Mouse (Mus musculus): ENCODE data around the gene Fcrlb.
A peak's percentile ranks its signal among the peaks of the same experiment; 100 is the strongest.

Fcrlb gene

DNA sequence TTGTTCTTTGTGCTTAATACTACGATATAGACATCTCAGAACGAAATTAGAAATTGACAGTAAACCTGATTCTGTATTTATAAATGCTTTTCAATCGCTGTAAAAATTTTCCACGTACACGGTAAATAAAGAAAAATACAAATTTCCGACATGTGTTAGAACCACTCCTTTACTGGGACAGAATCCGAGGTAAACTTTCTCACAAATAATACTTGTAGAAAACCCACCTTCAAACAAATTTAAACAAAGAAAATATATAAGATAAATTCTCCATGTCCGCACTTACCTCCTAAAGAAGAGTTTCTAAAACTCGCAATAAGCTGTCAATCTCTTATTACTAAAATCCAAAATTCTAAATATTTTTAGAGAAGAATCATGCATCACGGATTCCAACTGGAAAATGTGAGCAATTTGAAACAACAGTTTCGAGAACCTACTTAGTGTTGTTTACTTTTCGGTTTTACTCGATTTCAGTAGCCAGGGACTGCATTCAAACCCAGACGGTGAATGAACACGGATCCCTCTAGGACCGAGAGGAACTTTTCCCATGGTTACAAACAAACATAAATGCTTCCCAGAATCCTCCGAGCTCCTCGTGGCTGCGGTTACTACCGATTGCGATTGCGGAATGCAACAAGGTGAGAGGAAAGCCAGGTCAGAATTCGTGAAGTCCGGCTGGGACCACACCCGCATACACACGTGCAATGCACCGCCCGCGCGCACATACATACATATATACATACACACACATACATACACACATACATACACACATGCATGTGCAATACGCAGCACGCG lies 44.4 kb downstream of the Fcrlb start:
- peak; percentile 53 to 63 for DNase-seq

DNA sequence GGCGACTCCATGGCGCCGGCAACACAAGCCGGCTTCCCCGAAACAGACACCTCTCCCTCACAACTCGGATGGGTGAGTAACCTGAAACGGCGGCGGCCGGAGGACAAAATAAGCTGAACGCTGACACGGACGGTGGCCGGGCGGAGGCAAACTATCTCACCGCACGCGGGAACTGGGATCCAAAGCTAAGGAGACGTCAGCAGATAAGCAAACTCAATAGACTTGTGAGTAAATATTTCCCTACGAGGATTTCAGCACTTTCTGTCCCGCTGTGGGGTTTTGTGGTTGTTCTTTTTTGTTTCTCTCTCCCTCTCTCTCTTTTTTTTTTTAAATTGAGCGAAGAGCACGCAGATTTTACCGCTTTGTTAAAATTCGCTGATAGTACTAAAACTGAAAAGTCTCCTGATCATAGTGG lies 45.0 kb downstream of the Fcrlb start, which contains the start of gene Atf6:
Gene Atf6, minus strand, starts transcription at position 81 of the 415 bp plus-strand sequence.
- peak; percentile 96 to 97 for DNase-seq

DNA sequence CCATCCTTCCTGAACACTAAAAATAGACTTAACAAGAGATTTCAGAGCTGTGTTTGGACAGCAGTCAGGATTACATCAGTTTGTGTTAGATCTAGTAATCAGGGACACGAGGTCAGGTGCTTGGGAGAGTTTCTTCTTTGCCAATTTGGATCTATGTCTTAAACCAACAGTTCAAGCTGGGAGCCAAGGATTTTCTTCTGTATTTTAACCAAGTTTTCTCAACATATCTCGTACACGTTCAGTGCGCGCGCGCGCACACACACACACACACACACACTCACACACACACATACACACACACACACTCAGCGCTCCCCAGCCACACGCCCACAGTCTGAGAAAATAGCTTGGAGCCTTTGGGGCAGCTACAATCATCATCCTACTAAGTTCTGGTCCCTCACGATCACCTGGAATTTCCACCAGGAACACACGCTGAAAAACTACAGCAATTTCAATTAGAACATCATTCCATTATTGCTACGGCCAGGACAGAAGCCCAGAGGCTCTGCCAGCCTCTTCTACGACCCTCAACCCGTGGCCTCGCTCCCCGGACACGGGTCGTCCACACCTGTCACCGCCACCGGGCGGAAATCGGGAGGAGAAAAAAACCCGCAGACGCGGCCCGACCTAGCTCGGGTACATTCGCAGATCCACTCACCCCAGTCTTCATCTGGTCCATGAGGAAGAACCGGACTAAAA lies 45.6 kb downstream of the Fcrlb start:
- DNase-seq = peak in 1 of 2 experiments; percentile 30

DNA sequence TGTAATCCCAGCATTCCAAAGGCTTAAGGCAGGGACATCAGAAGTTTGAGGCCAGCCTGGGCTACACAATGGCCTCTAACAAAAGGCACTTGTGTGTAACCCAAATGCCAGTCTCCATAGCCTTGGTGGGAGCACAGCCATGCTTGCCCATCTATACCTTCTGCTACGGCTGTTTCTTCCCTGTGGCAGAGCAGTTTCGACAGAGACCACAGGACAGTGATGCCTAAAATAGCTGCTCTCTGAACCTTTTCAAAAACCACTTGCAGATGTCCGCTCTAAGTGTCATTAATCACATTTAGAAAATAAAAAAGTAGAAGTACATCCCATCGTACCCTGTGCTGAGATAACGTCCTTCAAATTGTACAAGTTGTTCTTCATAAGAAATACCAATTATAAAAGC lies 47.3 kb downstream of the Fcrlb start:
- DNase-seq = no peak

DNA sequence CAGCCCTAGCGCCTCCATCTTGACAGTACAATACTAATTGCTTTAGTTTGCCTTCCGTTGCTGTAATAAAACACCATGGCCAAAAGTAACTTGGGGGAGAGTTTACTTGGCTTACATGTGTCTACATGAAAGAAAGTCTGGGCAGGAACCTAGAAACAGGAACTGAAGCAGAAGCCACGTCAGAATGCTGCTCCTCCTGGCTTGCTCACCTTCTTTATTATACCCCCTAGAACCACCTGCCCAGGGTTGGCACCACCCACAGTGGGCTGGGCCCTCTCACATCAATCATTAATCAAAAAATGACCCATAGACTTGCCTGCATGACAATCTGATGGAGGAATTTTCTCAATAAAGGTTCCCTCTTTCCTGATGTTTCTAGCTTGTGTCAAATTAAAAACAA lies 48.0 kb downstream of the Fcrlb start:
- DNase-seq = peak; percentile 40 to 52

DNA sequence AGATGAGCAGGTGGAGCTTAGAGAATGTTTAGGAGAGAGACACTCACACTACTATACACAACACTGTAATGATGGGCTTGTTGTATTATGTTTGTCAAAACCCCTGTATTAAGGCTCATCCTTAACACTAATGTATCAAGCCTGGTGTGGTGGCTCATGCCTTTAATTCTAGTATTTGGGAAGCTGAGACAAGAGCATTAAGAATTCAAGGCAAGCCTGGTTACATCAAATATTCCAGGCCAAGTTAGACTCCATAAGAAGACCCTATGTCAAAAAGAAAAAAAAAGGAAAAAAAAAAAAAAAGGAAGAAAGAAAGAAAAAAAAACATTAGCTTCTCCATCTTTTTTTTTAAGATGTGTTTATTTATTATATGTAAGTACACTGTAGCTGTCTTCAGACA lies 48.5 kb downstream of the Fcrlb start:
- no peak for DNase-seq

DNA sequence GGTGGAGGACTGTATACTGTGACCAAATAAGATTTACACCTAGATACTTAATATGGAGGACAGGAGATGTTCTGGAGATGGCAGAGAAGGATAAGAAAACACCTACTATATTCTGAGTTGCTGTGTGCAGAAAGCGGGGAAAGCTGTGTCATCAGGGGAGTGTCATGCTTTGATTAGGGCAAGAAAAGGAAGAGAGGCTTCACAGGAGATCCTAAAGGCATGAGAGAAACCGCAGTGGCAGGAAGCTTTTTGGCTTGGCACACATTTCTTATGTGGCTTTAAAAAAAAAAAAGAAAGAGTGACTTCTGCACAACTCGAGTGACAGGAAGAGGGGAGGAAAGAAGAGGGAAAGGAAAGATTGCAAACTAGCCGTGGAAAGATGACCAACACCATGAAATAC lies 49.7 kb downstream of the Fcrlb start:
- DNase-seq = no peak

DNA sequence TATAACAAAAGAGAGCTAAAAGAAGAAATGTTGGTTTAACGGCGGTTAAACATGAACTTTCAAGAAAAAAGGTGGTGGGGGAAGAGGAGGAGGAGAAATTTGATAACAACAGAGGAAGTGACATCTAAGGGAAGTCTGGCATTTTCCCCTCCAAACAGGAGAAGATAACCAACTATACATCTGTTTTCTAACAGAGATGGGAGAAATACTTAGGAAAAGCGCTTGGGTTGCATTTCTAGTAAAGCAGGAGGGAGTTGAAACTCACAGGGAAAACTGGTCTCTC lies 50.4 kb downstream of the Fcrlb start:
- no peak for DNase-seq

DNA sequence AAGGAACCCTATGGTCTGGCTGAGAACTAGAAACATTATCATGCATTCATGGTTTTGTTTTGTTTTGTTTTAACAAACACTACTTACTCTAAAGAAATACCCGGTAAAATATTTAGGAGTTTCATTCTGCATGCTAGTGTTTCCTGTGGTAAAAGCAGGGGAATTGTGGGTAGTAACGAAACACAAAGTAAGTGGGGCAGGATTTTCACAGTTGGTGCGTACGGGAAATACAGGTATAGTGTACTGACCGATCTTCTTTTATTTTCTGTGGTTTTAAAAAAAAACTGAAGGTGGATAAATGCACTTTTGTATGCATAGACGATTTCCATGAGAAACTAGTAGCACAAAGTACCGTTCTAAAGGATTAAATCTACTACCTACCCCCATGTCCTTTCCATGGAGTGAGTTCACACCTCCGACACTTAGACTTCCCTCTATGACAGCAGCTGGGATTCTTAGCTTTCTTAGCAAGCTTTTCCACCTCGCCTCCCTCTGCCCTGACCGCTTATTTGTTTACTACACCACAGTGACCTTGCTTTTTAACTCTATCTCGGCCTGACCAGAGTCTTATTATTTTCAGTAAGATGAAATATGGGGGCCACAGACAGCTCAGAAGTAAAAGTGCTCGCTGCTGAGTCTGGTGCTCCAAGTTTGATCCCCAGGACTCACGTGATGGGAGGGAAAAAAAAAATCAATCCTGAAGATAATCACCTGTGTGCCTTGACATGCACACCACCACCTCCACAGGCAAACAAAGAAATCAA lies 50.9 kb downstream of the Fcrlb start:
- DNase-seq = peak in 1 of 2 experiments; percentile 20

DNA sequence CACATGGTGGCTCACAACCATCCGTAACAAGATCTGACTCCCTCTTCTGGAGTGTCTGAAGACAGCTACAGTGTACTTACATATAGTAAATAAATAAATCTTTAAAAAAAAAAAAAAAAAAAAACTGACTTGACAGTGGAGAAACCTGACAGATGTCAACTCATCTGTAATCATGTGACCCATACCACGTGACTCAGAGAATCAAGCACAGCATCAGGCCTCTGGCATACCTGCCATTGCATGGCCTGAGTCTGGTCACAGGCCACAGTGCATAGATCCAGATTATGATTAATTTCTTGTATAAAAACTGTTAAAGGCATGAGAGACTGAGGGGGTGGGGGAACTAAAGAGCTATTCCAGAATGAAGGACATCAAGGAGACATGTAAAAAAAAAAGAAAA lies 53.9 kb downstream of the Fcrlb start:
- DNase-seq = no peak

DNA sequence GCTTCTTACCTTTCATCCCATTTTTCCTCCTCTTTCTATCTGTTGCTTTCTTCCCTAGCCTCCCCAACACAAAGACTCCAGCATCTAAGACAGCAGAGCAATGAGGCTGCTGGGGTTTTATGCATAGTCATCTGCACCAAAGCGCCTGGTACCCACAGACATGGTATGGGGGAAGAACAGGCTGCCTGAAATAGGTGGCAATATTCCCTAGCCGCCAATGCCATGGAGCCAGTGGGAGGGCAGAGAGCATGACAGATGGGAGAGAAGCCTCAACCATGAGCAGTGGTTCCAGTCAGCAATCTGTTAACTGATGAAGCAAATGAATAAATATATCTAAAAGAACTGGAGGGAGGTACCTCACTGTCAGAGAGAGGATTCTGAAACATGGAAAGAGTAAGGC lies 55.4 kb downstream of the Fcrlb start:
- no peak for DNase-seq

Data from B cell, adult 2 months (primary cell).